Mouse (Mus musculus): ENCODE results near the gene Pou3f4. TPM values are rescaled to one million over a fixed set of nuclear protein-coding genes. Genes with fewer than 3 reads are reported as not detected.

Pou3f4 gene
- polyA plus RNA-seq (2014; fragmentation: Illumina TruSeq; extraction: RNeasy Lipid Tissue Mini Kit (QIAGEN cat#74804)) = not detected

GRCm38 (mm10) chrX:110814151-110814571 is at the start of gene Pou3f4:
Gene Pou3f4, plus strand, starts transcription at chrX:110814280.

